Mouse (Mus musculus) intestine, embryonic 14.5 days (tissue): Measurements from ENCODE around the gene Ucma. TPM values are rescaled to one million over a fixed set of nuclear protein-coding genes. Genes with fewer than 3 reads are reported as not detected.

Experiments used
- ATAC-seq: fragments of 200-750 bp; cut with Nextera tagmentation; replicated peaks from 2 replicates; pipeline ENCODE4 v1.8.0; 2017; ENCODE audit warnings: low read depth, moderate number of reproducible peaks, moderate TSS enrichment, moderate library complexity; ENCODE audit not compliant: low FRiP score, low TSS enrichment
- DNase-seq: peaks from one replicate; pipeline ENCODE4 v3.0.0-alpha.2; 2018; ENCODE audit warnings: low spot score
- H3K27ac ChIP-seq: fragments of 300-500 bp; sonication (generic); 2 replicates; pipeline ENCODE4 v1.5.1; 2014; ENCODE audit warnings: low read depth, mild to moderate bottlenecking, control low read depth
- H3K27me3 ChIP-seq: fragments of 300-500 bp; sonication (generic); replicated peaks from 2 replicates; pipeline ENCODE4 v1.6.1; 2014; ENCODE audit warnings: low read length, control low read depth; ENCODE audit not compliant: control insufficient read depth, insufficient read depth
- H3K36me3 ChIP-seq: fragments of 300-500 bp; sonication (generic); 2 replicates; pipeline ENCODE4 v1.6.1; 2014; ENCODE audit warnings: low read length, control low read depth; ENCODE audit not compliant: control insufficient read depth, insufficient read depth
- H3K4me1 ChIP-seq: fragments of 300-500 bp; sonication (generic); replicated peaks from 2 replicates; pipeline ENCODE4 v1.6.1; 2014; ENCODE audit warnings: low read length, control low read depth, mixed read lengths; ENCODE audit not compliant: control insufficient read depth, insufficient read depth
- H3K4me2 ChIP-seq: fragments of 300-500 bp; sonication (generic); 2 replicates; pipeline ENCODE4 v1.6.1; 2014; ENCODE audit warnings: low read length
- H3K4me3 ChIP-seq: fragments of 300-500 bp; sonication (generic); 2 replicates; pipeline ENCODE4 v1.5.1; 2014; ENCODE audit warnings: low read depth, low read length, control low read depth, mixed read lengths
- H3K9ac ChIP-seq: fragments of 300-500 bp; sonication (generic); 2 replicates; pipeline ENCODE4 v1.6.1; 2014; ENCODE audit warnings: mild to moderate bottlenecking, low read length
- H3K9me3 ChIP-seq: fragments of 300-500 bp; sonication (generic); 2 replicates; pipeline ENCODE4 v1.6.1; 2016; ENCODE audit warnings: low read length, control low read depth; ENCODE audit not compliant: control insufficient read depth
- WGBS: fragments of 180-500 bp; shearing (Covaris S2); extraction: QIAGEN DNeasy Blood & Tissue Kit; methylation state at CpG from one replicate; pipeline ENCODE4 v1.1.7; 2014; 5-methylcytosine and 5-hydroxymethylcytosine counted together
- polyA plus RNA-seq: library from polyadenylated mRNA; unstranded; fragments of >200 nt; fragmentation: Nextera tagmentation; extraction: Ambion mirVana; gene quantifications from 2 replicates; pipeline ENCODE4 v1.2.1, GENCODE M21; 2014

The Ucma gene
- polyA plus RNA-seq, 1 experiment from 2014 or later = not detected

DNA sequence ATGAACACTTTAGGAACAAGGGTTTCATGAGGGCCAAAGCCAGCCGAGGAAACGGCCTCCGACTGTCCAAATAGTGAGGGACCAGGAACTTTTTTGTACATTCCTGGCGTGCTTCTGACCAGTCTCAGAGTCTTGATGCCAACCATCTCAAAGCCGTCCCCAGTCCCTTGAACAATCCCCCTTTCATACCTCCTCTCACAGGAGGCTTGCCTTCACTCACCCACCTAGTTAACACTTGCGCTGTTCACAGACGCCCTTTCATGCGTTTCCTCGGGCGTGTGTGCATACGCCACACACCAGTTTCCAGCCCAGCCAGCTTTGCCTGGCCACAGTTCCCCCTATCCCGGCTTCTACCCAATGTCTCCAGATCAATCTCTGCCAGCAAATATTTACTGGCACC, 17.9 kb upstream of the Ucma start:
- Histone ChIP-seq H3K4me2 (no peak overlapping the region), H3K27me3 (no peaks in the 10 kb centered on the region), H3K4me3 (no peak overlapping the region), H3K9ac (no peak overlapping the region), H3K9me3 (no peaks in the 10 kb centered on the region), H3K27ac (no peak overlapping the region), H3K36me3 (no peaks in the 10 kb centered on the region), H3K4me1 (no peaks in the 10 kb centered on the region)
- ATAC-seq (no peak), DNase-seq (no peak)
- 89% methylated on average over 12 of the region's 12 CpGs for WGBS

DNA sequence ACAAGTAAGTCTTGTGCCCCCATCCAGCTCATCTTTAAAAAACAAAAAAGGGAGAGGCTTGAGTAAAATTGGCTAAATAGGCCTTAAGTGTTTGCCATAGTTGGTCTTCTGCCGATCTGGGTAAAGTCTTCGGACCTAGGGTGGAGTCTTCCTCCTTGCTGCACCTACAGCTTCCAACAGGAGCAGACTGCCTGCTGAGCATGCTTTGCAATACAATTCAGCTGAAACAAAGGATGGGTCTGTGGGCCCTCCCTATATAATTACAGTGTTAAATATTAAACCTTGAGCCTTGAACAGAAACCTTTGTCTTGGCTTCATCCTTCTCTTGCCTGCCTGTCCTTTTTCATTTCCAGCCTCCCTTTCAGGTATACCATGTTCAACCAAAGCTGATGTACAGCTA, 8.1 kb upstream of the Ucma start:
- H3K4me3 ChIP-seq = no peak overlapping the region
- no peaks in the 10 kb centered on the region for H3K36me3 ChIP-seq
- no peaks in the 10 kb centered on the region for H3K4me1 ChIP-seq
- H3K9me3 ChIP-seq = no peaks in the 10 kb centered on the region
- H3K27me3 ChIP-seq = no peaks in the 10 kb centered on the region
- DNase-seq (no peak), ATAC-seq (no peak)
- H3K9ac ChIP-seq = no peak overlapping the region
- H3K4me2 ChIP-seq = no peak overlapping the region
- 98% methylated on average over 2 of the region's 2 CpGs for WGBS
- H3K27ac ChIP-seq = no peak overlapping the region

DNA sequence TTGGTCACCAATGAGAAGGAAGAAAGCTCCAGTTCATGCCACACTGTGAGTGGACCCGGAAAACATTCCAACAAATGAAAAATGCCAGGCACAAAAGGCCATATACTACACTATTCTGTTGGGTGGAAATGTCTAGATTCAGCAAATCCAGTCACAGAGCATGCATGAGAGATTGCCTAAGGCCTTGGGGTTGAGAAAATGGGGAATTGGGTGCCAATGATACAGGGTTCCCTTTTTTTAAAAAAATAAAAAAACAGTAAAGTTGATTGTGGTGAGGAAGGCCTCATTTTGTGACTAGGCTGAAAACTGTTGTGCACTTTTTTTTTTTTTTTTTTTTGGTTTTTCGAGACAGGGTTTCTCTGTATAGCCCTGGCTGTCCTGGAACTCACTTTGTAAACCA, 6.8 kb upstream of the Ucma start:
- no peak overlapping the region for H3K9ac ChIP-seq
- H3K36me3 ChIP-seq = no peaks in the 10 kb centered on the region
- no peak overlapping the region for H3K27ac ChIP-seq
- H3K27me3 ChIP-seq = no peaks in the 10 kb centered on the region
- H3K4me3 ChIP-seq = no peak overlapping the region
- H3K4me1 ChIP-seq = no peaks in the 10 kb centered on the region
- H3K9me3 ChIP-seq = no peaks in the 10 kb centered on the region
- ATAC-seq (no peak), DNase-seq (no peak)
- WGBS = 81% methylated on average over 2 of the region's 2 CpGs
- no peak overlapping the region for H3K4me2 ChIP-seq

DNA sequence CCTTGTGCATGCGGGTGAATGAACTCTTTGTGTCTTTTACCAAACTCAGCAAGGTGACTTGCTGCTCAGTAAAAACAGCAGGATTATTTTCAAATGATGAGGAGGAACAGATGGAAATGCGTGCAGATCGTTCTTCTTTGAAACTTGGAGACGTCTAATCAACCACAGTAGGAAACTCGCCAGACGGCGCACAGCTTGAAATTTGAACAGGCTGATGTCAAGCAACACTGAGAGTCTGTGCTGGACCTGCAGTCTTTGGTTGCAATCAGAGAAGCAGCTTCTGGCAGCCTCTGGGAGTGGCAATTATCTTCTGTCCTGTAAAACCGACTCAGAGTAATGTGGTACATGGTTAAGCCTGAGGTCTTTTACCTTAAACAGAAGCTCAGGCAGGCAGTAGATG, 2.2 kb downstream of the Ucma start:
- no peak overlapping the region for H3K27ac ChIP-seq
- DNase-seq (no peak), ATAC-seq (no peak)
- no peak overlapping the region for H3K4me3 ChIP-seq
- no peak overlapping the region for H3K4me2 ChIP-seq
- no peak overlapping the region for H3K9ac ChIP-seq
- H3K9me3 ChIP-seq = no peaks in the 10 kb centered on the region
- no peaks in the 10 kb centered on the region for H3K27me3 ChIP-seq
- no peaks in the 10 kb centered on the region for H3K36me3 ChIP-seq
- WGBS = 35% methylated on average over 8 of the region's 8 CpGs
- no peaks in the 10 kb centered on the region for H3K4me1 ChIP-seq

DNA sequence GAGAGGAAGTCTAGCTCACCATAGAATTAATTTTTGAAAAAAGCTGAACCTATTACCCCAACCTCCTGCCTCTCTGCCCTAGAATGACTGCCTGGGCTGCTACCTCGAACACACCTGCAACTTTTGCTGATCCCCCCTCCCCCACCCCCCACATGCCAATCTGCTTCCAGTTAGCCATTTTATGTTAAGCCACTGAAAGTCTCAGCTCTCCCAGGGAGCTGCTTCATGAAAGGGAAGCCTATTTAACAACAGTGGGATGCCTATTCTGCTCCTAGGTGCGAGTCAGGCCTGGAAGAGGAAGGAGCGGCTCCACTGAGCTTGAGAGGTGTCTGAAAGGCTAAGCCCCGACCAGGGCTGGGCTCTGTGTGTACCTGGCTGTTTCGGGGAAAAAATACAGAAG, 8.1 kb downstream of the Ucma start:
- H3K27me3 ChIP-seq = no peaks in the 10 kb centered on the region
- no peak overlapping the region for H3K4me2 ChIP-seq
- no peak overlapping the region for H3K9ac ChIP-seq
- H3K4me1 ChIP-seq = no peaks in the 10 kb centered on the region
- no peaks in the 10 kb centered on the region for H3K36me3 ChIP-seq
- WGBS = 32% methylated on average over 5 of the region's 5 CpGs
- no peaks in the 10 kb centered on the region for H3K9me3 ChIP-seq
- DNase-seq (no peak), ATAC-seq (no peak)
- H3K4me3 ChIP-seq = no peak overlapping the region
- H3K27ac ChIP-seq = no peak overlapping the region

DNA sequence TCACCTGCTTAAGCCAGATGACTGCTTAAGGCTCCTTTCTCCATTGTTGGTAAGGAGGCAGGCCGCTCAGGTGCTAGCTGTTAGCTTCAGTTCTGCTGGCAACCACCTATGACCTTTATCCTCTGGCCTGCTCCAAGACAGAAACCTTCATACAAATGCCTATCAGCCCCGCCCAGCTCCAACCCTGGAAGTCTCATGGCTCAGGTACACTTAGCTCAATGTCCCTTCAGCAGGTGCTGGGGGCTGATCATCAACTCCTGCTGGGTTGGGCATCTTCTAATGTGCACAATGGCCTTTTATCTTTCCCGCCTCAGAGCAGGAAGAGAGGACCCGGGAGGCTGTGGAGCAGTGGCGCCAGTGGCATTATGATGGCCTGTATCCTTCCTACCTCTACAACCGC, 9.1 kb downstream of the Ucma start:
- Histone ChIP-seq H3K4me2 (no peak overlapping the region), H3K4me1 (no peaks in the 10 kb centered on the region), H3K27ac (no peak overlapping the region), H3K27me3 (no peaks in the 10 kb centered on the region), H3K36me3 (peaks cover 3% of the 10 kb centered on the region; the same call in 1 of the 2 replicates), H3K9me3 (no peaks in the 10 kb centered on the region), H3K9ac (no peak overlapping the region), H3K4me3 (no peak overlapping the region)
- WGBS = 73% methylated on average over 6 of the region's 6 CpGs
- peak; percentile 59; the same call in 1 of the 2 replicates for ATAC-seq
- DNase-seq = no peak

DNA sequence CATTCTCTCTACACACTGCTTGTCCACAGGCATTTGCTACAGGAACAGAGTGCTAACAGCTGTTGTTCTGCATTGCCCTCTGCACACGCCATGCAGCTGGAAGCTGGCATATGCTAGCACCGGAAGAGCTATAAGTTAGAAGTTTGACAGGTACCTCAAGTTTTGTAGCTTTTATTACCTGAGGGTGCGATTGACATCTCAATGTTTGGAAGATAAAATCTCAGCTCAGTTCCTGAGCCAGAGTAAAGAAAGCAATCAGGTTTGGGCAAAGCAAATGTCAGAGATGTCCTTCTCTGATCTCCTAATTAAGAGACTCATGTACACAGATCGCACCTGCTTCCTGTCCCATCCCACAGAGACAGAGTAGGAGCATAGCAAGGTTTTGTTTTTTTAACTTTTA, 10.9 kb downstream of the Ucma start:
- Histone ChIP-seq H3K9ac (no peak overlapping the region), H3K4me3 (no peak overlapping the region), H3K4me1 (no peaks in the 10 kb centered on the region), H3K4me2 (no peak overlapping the region), H3K9me3 (no peaks in the 10 kb centered on the region), H3K36me3 (peaks cover 21% of the 10 kb centered on the region), H3K27ac (no peak overlapping the region), H3K27me3 (no peaks in the 10 kb centered on the region)
- ATAC-seq = no peak
- 62% methylated on average over 4 of the region's 4 CpGs for WGBS
- DNase-seq = no peak

DNA sequence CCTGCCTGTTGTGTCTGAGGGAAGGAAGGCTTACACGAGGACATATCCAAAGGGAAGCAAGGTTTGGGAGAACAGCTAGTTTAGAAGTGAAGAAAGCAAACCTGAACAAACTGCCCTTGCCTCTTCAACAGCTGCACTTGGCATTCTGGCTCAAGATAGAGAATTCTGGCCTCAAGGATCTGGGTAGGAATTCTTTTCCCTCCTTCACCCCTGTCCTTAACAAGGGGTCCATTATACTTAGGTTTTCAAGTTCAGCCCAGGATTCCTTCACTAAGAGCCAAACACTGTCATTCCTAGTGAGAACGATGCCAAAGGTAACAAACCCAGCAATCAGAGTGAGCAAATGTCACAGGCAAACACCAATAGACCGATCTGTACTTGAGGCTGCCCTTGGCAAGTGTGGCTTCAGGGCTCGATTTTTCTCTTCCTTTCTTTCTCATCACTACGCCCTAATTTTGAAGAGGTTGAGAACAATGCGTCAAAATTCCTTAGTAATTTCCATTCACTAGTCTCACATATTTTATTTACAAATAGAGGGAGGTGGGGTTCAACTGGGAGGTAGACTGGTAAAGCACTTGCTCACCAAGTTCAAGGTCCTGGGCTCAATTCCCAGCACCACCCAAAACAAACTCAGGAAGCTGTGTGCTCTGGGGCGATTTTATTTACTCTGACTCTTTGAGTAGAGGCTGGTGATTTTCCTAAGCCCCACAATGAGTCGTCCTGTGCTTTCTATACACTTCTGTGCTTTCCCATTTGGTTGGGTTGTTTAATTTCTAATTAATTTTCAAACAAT, 11.7 kb downstream of the Ucma start:
- Histone ChIP-seq H3K4me2 (no peak overlapping the region), H3K9ac (no peak overlapping the region), H3K36me3 (peaks cover 24% of the 10 kb centered on the region), H3K9me3 (no peaks in the 10 kb centered on the region), H3K27me3 (no peaks in the 10 kb centered on the region), H3K27ac (no peak overlapping the region), H3K4me1 (no peaks in the 10 kb centered on the region), H3K4me3 (no peak overlapping the region)
- 81% methylated on average over 8 of the region's 8 CpGs for WGBS
- no peak for DNase-seq
- no peak for ATAC-seq

DNA sequence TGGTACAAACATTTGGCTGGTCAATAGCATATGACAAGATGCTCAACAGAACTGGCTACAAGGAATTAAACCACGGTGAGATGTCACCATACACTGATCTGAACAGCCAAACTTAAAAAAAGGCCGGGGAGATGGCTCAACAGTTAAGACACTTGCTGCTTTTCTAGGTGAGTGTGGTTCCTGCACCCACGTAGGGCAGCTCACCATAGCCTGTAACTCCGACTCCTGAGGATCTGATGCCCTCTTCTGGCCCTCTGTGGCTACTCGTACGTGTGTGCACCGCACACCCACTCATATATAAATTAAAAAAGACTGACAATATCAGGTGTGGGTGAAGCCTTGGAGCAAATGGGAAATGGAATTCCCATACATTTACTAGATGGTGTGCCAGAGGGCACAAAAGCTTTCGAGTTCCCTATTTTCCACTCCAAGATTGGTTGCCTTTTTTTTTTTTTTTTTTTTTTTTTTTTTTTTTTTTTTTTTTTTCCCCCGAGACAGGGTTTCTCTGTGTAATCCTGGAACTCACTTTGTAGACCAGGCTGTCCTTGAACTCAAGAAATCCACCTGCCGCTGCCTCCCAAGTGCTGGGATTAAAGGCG, 13.0 kb downstream of the Ucma start:
- H3K27me3 ChIP-seq = no peaks in the 10 kb centered on the region
- DNase-seq (no peak), ATAC-seq (no peak)
- no peak overlapping the region for H3K27ac ChIP-seq
- H3K36me3 ChIP-seq = peaks cover 38% of the 10 kb centered on the region
- H3K4me2 ChIP-seq = no peak overlapping the region
- WGBS = 76% methylated on average over 11 of the region's 11 CpGs
- no peaks in the 10 kb centered on the region for H3K4me1 ChIP-seq
- H3K4me3 ChIP-seq = no peak overlapping the region
- H3K9ac ChIP-seq = no peak overlapping the region
- no peaks in the 10 kb centered on the region for H3K9me3 ChIP-seq
